Mouse (Mus musculus) B cell, adult 2 months (primary cell): ENCODE measurements around the gene Gif.
A peak's percentile ranks its signal among the peaks of the same experiment; 100 is the strongest.

Experiments used
- DNase-seq, 2 experiments: peaks; one replicate each; pipeline ENCODE4 v3.0.0; 2022

The Gif gene

DNA sequence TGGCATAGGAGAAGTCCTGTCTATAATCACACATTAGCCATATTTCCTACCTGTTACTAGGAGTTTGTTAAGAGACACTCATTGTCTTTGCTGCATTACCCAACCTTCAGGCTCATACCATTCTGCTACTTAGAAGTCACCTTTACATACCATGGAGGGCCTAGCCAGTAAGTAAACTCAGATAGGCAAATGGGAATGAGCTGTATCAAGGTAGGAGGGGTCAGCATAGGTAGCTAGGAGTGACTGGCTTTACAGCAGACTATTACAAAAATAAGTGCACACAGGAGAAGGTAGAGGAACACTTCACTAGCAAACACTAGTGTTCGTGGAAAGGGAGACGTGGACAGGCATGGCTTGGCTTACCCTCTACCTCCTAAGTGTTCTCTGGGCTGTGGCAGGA, at the start of gene Gif:
Gene Gif (plus strand): TSS at position 257 of the 400 bp plus-strand sequence.
- DNase-seq: no peak

- DNase-seq: no peak
Observed at GRCm38 (mm10) chr19:11698342-11698741, 49.0 kb upstream of the Gif start.

DNA sequence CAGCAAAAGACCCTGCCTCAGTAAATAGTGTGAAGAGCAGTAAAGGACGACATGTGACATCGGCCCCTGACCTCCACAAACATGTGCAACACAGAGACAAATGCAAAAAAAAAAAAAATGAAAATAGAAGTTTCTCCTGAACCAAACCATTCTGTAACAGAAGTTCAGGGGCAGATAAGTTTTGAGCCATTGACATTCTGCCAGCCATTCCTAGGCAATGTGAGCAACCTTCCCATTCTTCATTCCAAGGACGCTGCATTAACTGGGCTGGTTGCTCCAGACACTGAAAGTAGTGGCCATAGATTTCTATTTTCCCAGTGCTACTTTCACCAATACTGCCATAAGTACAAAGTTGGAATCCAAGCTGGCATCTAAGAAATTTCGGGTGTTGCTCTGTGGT, 34.9 kb upstream of the Gif start:
- DNase-seq: no peak

DNA sequence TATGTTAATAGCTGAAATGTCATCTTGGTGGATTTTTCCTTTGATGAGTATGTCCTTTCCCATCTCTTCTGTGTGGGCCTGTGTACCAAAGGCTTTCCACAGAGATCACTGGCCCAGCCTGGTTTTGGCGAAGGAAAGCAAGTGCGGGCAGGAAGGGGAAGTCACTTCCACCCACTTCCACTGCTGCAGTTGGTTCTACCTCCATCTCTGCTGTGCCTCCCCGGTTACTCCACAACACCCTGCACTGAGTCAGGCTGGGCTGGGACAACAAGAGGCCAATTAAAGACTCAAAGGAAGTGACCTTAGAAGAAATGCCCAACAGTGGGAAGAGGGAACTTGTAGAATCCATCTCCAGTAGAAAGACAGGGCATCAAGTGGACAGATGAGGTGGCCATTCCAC, 27.3 kb upstream of the Gif start:
- no peak for DNase-seq

- no peak for DNase-seq
Observed at GRCm38 (mm10) chr19:11723870-11724269, 23.5 kb upstream of the Gif start.

DNA sequence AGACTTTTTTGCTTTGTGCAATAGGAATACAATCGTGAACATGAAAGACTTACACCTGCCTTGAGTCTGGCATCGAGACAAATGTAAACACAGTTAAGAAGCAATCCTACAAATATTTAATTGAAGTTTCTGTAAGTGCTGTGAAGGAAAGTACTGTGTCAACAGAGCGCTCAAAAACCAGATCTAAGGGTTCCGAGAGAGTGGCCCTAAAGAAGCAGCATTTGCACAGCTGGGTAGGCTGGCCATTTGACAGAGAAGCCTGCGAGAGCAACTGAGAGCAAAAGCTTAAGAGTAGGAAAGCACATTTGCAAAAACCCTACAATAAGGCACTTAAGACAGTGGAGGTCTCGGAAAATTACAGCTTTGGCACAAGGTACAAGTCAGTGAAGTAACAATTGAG, 23.1 kb upstream of the Gif start:
- no peak for DNase-seq

GRCm38 (mm10) chr19:11725915-11726314, 21.4 kb upstream of the Gif start:
- DNase-seq: no peak

DNA sequence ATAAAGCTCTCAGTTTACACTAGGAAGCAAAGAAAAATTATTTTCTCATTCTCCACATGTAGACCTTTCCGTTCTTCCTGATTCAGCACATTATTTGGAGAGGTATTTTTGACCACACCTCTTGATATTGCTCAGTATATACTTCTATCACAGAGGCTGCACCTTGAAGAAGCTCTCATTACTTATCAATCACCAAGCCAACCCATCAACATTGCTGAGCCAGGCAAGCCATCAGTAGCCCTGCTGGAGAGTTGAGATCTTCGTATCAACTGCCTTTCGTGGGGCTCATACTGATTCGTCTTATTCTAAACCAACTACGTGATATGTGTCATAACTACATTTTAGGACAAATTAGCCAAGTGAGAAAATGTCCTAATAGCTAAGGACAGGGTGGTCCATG, 20.1 kb upstream of the Gif start:
- no peak for DNase-seq

- DNase-seq: no peak
Observed at GRCm38 (mm10) chr19:11730278-11730677, 17.1 kb upstream of the Gif start.

DNA sequence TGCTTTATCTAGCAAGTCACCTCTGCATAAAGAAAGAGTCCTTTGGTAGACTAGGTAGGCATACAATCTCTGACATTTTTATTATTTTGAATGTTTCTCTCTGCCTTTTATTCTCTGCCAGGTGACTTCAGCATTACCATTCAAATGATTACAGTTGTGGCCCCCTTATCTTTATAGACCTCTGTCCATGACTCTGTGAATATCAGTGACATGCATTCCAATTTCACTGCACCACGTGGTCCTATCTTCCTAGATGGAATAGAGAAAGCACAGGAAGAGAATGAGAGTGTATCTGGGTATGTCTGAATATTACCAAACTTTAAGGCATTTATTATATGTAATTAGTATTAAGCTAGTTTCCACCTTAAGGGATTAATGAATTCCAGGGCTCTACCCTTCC, 10.9 kb upstream of the Gif start:
- DNase-seq: no peak

DNA sequence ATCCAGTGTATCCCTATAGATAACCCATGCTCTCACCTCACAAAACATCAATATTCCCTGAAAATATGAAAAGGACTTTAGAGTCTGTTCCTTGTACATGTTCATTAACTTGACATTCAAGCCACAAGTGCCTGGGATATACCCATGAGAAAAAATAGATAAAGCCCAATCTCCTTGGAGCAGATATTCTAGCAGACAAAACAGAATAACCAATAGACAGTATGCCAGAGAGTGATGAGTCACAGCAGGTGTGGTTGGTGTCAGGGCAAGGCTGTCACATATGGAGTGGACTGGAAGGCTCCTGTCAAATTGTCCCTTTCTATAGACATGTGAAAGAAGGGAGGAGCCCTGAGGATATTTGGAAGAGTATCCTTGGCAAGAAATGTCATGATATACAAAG, 1.7 kb upstream of the Gif start:
- no peak for DNase-seq

DNA sequence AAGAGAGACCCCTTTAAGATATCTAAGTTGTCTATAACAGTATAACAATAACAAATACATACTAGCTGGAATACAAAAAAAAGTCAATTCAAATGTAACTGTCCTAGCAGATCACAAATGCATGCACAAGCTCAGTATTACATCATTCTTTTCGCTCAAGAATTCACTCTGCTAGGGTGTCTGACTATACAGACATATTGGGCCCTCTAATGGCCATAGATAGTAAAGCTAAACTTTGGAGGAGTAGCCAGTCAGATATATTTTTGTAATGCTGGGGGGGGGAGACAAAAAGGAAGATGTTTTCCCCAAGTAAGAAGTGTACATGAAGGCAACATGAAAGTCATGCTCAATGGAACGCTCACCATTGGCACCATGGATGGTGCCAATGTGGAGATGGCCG, 17.7 kb downstream of the Gif start:
- DNase-seq: no peak

GRCm38 (mm10) chr19:11766413-11766812, 19.1 kb downstream of the Gif start:
- DNase-seq: peak; percentile 66 to 69

- peak; percentile 70 to 71 for DNase-seq
Observed at GRCm38 (mm10) chr19:11768163-11768562, 20.8 kb downstream of the Gif start.

- no peak for DNase-seq
Observed at GRCm38 (mm10) chr19:11769257-11769920, 22.0 kb downstream of the Gif start.

GRCm38 (mm10) chr19:11770205-11770892, 23.0 kb downstream of the Gif start, which contains the start of gene Mrpl16:
Gene Mrpl16, plus strand, starts transcription at chr19:11770391.
- peak; percentile 91 to 93 for DNase-seq

DNA sequence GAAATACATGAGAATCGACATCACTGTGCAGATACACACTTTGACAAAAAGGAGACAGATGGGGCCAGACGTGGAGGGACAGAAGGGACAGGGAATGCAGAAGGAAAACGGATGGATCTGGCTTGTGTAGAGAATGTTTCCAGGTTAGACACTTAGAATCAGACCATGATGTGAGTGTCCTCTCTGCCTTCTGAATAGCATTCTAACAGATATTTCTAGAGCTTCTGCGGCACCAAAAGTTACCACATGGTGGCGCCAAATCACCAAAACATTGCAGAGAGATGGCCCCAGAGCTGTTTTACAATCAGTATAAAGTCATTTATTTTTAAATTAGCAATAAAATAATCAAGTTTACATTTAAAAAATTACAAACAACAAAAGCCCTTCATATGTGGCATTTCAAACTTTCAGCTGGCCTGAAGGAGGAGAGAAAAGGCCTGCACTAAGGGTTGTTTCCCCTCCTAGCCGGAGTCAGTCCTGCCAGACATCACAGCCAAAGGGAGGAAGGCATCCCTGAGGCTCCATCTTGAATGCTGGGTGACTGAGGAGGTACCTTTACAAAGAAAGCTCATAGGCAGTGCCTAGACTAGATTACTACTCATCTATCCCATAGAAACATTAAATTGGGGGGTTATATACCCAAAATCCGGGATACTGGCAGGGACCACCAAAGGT, 30.0 kb downstream of the Gif start:
- DNase-seq: peak; percentile 79

GRCm38 (mm10) chr19:11785409-11786154, 38.2 kb downstream of the Gif start:
- no peak for DNase-seq

DNA sequence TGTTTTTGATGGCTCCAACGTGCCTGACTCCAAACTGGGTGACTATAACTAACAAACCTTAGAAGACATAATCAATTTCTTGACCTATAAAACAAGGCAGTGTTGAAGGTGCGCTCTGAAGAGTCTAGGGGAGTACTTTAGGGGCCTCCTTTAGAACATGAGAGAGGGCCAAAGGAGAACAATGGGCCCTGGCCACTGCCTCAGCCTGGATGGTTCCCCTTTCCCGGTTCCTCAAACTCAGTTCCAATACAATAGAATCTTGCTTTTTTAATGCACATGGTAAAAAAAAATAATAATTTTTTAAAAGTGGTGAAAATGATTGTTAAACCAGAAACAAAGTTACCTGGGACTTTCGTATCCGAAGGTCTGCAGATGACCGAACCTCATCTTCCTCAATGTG, 40.5 kb downstream of the Gif start:
- DNase-seq: no peak

- no peak for DNase-seq
Observed at GRCm38 (mm10) chr19:11788876-11789275, 41.5 kb downstream of the Gif start.

GRCm38 (mm10) chr19:11791825-11792224, 44.5 kb downstream of the Gif start:
- no peak for DNase-seq

- DNase-seq: no peak
Observed at GRCm38 (mm10) chr19:11793741-11794359, 46.5 kb downstream of the Gif start.

DNA sequence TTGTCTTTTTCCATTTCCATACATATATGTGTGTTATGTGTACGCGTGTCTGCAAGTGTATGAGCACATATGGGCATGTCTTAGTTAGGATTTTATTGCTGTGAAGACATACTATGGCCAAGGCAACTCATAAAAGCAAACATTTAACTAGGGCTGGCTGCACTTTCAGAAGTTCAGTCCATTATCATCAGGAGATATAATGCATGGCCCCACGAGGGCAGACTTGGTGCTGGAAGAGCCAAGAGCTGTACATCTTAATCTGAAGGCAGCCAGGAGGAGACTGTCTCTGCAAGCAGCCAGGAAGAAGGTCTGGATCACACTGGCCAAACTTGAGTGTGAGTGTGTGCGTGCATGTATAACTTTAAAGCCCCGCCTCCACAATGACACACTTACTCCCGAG, 47.1 kb downstream of the Gif start:
- DNase-seq: no peak
